ENCODE assay signal across 10 mouse cellular contexts in the genomic region with DNA sequence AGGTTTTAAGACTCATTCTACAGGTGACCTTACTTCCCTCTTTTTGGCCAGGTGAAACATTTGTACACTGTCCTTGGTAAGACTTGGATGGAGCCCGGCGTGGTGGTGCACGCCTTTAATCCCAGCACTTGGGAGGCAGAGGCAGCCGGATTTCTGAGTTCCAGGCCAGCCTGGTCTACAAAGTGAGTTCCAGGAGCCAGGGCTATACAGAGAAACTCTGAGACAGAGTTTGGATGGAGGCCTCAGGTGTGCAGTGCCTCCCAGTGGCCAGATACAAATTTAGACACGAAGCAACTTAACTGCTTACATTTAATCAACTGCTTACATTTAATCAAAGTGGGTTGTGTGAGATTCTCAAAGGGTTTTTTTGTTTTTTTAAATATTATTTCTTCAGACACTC. TPM values are rescaled to one million over a fixed set of nuclear protein-coding genes. Genes with fewer than 3 reads are reported as not detected.
DNase-seq lines count a peak whose midpoint lies in the region; ATAC-seq and TF ChIP-seq lines count a peak whose summit lies in the region.
"Had no signal": no experiment of that assay in that cellular context is flagged by ENCODE, and none has a peak within 500 bp of the region (broad histone marks: within the 10 kb centered on the region; RNA-seq: fewer than 3 reads in every experiment).

No protein-coding gene starts in this region.

- H3K27me3 ChIP-seq in heart, embryonic 11.5 days (ENCODE audit: control insufficient read depth, insufficient read depth, low read length): no peaks in the 10 kb centered on the region
- H3K27me3 ChIP-seq in lung, postnatal 0 days (replicated peaks; ENCODE audit: insufficient read depth, low read length): no peaks in the 10 kb centered on the region

- peak; percentile 56 for TF ChIP-seq CTCF in lung, postnatal 0 days (IDR thresholded peaks at IDR 0.05)

- H3K9me3 ChIP-seq in heart, embryonic 11.5 days (replicated peaks; ENCODE audit: control insufficient read depth, low read length): no peaks in the 10 kb centered on the region
- H3K9me3 ChIP-seq in lung, postnatal 0 days (ENCODE audit: low read length): no peaks in the 10 kb centered on the region

- DNase-seq in heart, postnatal 4 days: peak; percentile 43
- peak; percentile 50 for DNase-seq in lung, postnatal 0 days (ENCODE audit: low spot score)
- DNase-seq in lung, adult 18-20 months: no peak
- peak; percentile 52 for DNase-seq in MN1 (ENCODE audit: low spot score)
- peak; percentile 51 for DNase-seq in lung, postnatal 10 days
- no peak for DNase-seq in left cerebral cortex, adult 11 months (ENCODE audit: low spot score)
- DNase-seq: adrenal gland, adult 2 months; heart, postnatal 36 days had no signal

- no peak overlapping the region for H3K27ac ChIP-seq in heart, embryonic 11.5 days (ENCODE audit: low read depth, low read length)
- H3K27ac ChIP-seq in lung, postnatal 0 days (ENCODE audit: low read length): no peak overlapping the region
- H3K27ac ChIP-seq: macrophage had no signal

- no peak for ATAC-seq in heart, embryonic 11.5 days (replicated peaks; ENCODE audit: insufficient number of reproducible peaks, low FRiP score, low TSS enrichment)
- ATAC-seq in lung, postnatal 0 days: no peak

- H3K4me3 ChIP-seq in heart, embryonic 11.5 days (ENCODE audit: low read depth, low read length): no peak overlapping the region
- H3K4me3 ChIP-seq in lung, postnatal 0 days (ENCODE audit: low read depth, low read length): no peak overlapping the region

- H3K4me1 ChIP-seq in heart, embryonic 11.5 days (ENCODE audit: control insufficient read depth, insufficient read depth, low read length): peaks cover 13% of the 10 kb centered on the region
- peaks cover 13% of the 10 kb centered on the region for H3K4me1 ChIP-seq in lung, postnatal 0 days (ENCODE audit: insufficient read depth, low read depth, low read length)

- no peak for TF ChIP-seq EP300 in lung, postnatal 0 days (IDR thresholded peaks at IDR 0.05)

- H3K9ac ChIP-seq in heart, embryonic 11.5 days (ENCODE audit: low read depth, low read length): no peak overlapping the region
- no peak overlapping the region for H3K9ac ChIP-seq in lung, postnatal 0 days (replicated peaks; ENCODE audit: low read depth)

- H3K36me3 ChIP-seq in heart, embryonic 11.5 days (ENCODE audit: control insufficient read depth, insufficient read depth, low read length): peaks cover 65% of the 10 kb centered on the region
- peaks cover 48% of the 10 kb centered on the region for H3K36me3 ChIP-seq in lung, postnatal 0 days (ENCODE audit: insufficient read depth, low read length)

- H3K4me2 ChIP-seq in heart, embryonic 11.5 days: no peak overlapping the region
- no peak overlapping the region for H3K4me2 ChIP-seq in lung, postnatal 0 days (replicated peaks; ENCODE audit: low read depth, low read length)

- 82% methylated on average over 5 of the region's 5 CpGs for WGBS in heart, embryonic 11.5 days (ENCODE audit: insufficient replicate concordance)
- WGBS in lung, postnatal 0 days: 68% methylated on average over 5 of the region's 5 CpGs

RNA-seq across cellular contexts. Expression of a gene that starts 3.5 kb away (rescaled TPM):
- 100 to 1,000 TPM; 114 to 129 TPM for total RNA-seq in heart, postnatal 4 days (2021)
- 148 and 149 TPM in 2 replicates for polyA plus RNA-seq in heart, embryonic 11.5 days (2014; fragmentation: Nextera tagmentation; extraction: Ambion mirVana)
- 254 and 264 TPM in 2 replicates for polyA plus RNA-seq in lung, postnatal 0 days (2015; fragmentation: Nextera tagmentation; extraction: Ambion mirVana)

RNA-seq across cellular contexts. Expression of a gene that starts 7.0 kb away (rescaled TPM):
- total RNA-seq in heart, postnatal 4 days (2021): 100 to 1,000 TPM; 193 to 202 TPM
- 172 and 174 TPM in 2 replicates for polyA plus RNA-seq in heart, embryonic 11.5 days (2014; fragmentation: Nextera tagmentation; extraction: Ambion mirVana)
- polyA plus RNA-seq in lung, postnatal 0 days (2015; fragmentation: Nextera tagmentation; extraction: Ambion mirVana): 67.8 and 78.1 TPM in 2 replicates

RNA-seq across cellular contexts. Expression of a gene that starts 21.2 kb away (rescaled TPM):
- 10 to 100 TPM; 11.0 to 12.1 TPM for total RNA-seq in heart, postnatal 4 days (2021)
- polyA plus RNA-seq in heart, embryonic 11.5 days (2014; fragmentation: Nextera tagmentation; extraction: Ambion mirVana): 13.6 and 16.0 TPM in 2 replicates
- polyA plus RNA-seq in lung, postnatal 0 days (2015; fragmentation: Nextera tagmentation; extraction: Ambion mirVana): 11.9 and 12.2 TPM in 2 replicates

RNA-seq across cellular contexts. Expression of a gene that starts 23.5 kb away (rescaled TPM):
- total RNA-seq in heart, postnatal 4 days (2021): 1 to 10 TPM; 1.2 TPM
- 1.5 and 1.7 TPM in 2 replicates for polyA plus RNA-seq in heart, embryonic 11.5 days (2014; fragmentation: Nextera tagmentation; extraction: Ambion mirVana)
- polyA plus RNA-seq in lung, postnatal 0 days (2015; fragmentation: Nextera tagmentation; extraction: Ambion mirVana): 2.0 and 2.1 TPM in 2 replicates

RNA-seq across cellular contexts. Expression of a gene that starts 32.2 kb away (rescaled TPM):
- 100 to 1,000 TPM; 240 to 249 TPM for total RNA-seq in heart, postnatal 4 days (2021)
- 252 and 256 TPM in 2 replicates for polyA plus RNA-seq in heart, embryonic 11.5 days (2014; fragmentation: Nextera tagmentation; extraction: Ambion mirVana)
- 85.6 and 87.2 TPM in 2 replicates for polyA plus RNA-seq in lung, postnatal 0 days (2015; fragmentation: Nextera tagmentation; extraction: Ambion mirVana)

Comparison
In these comparisons a context has a peak if more than half of its experiments do, and no peak if none do; other contexts are left out.
1. DNase-seq: peak in heart, postnatal 4 days (single experiment), lung, postnatal 0 days (single experiment), MN1 (single experiment) and lung, postnatal 10 days (single experiment); none in lung, adult 18-20 months (0 of 2) and left cerebral cortex, adult 11 months (single experiment).